Mouse (Mus musculus) CH12.LX (cell line): ENCODE measurements around the gene Tradd.
A peak's percentile ranks its signal among the peaks of the same experiment; 100 is the strongest.

ENCODE experiments used
- CTCF ChIP-seq, 2 experiments: IDR thresholded peaks in 1 of 2; conservative IDR thresholded peaks in 1 of 2; 2 replicates each; pipeline ENCODE4 v1.5.1; 2011 to 2012; ENCODE audit warnings: low read depth in 2 of 2, low read length in 2 of 2, improper control_type of control experiment in 1 of 2, inconsistent platforms in 1 of 2, mild to moderate bottlenecking in 1 of 2, moderate library complexity in 1 of 2
- ETS1 ChIP-seq: conservative IDR thresholded peaks from 2 replicates; pipeline ENCODE4 v1.6.1; 2012; ENCODE audit warnings: low read depth, mild to moderate bottlenecking, inconsistent platforms, low read length, improper control_type of control experiment, moderate library complexity
- JUND ChIP-seq: conservative IDR thresholded peaks from 2 replicates; pipeline ENCODE4 v1.6.1; 2011; ENCODE audit warnings: low read depth, low read length, improper control_type of control experiment

GRCm38 (mm10) chr8:105259721-105260320, 4.6 kb downstream of the Tradd start:
- TF ChIP-seq ETS1: 0 out of 2 replicates have a peak, but pooled peaks have one; percentile 22
- TF ChIP-seq JUND: no peak
- peak; percentile 41 to 83; a peak in 3 of 4 replicates for TF ChIP-seq CTCF (conservative IDR thresholded peaks at IDR 0.05 in 1 of 2, IDR thresholded peaks at IDR 0.05 in 1 of 2; ENCODE audit: low read depth in 2 of 2, low read length in 2 of 2)
